Mouse (Mus musculus): ENCODE data around the gene Tom1. TPM values are rescaled to one million over a fixed set of nuclear protein-coding genes. Genes with fewer than 3 reads are reported as not detected.

The Tom1 gene
- polyA plus RNA-seq (2012), result 0.33 and 0.47 TPM in 2 replicates

- peaks cover 20% of the 10 kb centered on the region for H3K4me1 ChIP-seq (ENCODE audit: control insufficient read depth)
- no peaks in the 10 kb centered on the region for H3K9me3 ChIP-seq (ENCODE audit: control insufficient read depth, low read length)
- TF ChIP-seq GATA1 (IDR thresholded peaks at IDR 0.05; ENCODE audit: low read length) (no peak), TAL1 (IDR thresholded peaks at IDR 0.05; ENCODE audit: low read length) (no peak)
- no peaks in the 10 kb centered on the region for H3K27me3 ChIP-seq (ENCODE audit: control insufficient read depth)
- peak within 1 kb of the TSS; percentile 79 for H3K4me3 ChIP-seq (replicated peaks)
- H3K36me3 ChIP-seq (ENCODE audit: control insufficient read depth), result peaks cover 33% of the 10 kb centered on the region
These were observed at the start of gene Tom1 for GRCm38 (mm10) chr8:75033511-75034243. Gene Tom1 (plus strand): TSS chr8:75033705.

GRCm38 (mm10) chr8:74987436-74987835 is 46.1 kb upstream of the Tom1 start:
- H3K36me3 ChIP-seq (ENCODE audit: control insufficient read depth), result no peaks in the 10 kb centered on the region
- TF ChIP-seq TAL1 (IDR thresholded peaks at IDR 0.05; ENCODE audit: low read length) (no peak), GATA1 (IDR thresholded peaks at IDR 0.05; ENCODE audit: low read length) (no peak)
- H3K4me3 ChIP-seq (replicated peaks), result no peak overlapping the region

DNA sequence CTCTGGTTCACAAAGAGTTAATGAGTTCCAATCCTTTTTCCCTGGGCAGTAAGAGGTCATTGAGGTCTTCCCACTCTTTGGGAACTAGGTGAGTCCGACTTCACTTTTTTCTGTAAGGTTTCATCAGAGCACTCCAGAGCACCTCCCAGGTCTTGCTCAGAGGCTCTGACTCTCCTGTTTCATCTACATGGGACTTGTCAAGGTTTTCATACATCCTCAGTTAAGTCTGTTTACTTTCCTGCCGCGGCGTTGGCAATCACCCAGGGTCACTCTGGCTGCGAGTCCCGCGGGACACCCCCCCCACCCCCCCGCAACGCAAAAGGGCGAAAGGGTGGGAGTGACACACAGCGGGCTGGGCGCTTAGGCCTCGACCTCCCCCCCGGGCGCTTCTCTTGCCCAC is 43.5 kb upstream of the Tom1 start:
- no peak for TF ChIP-seq TAL1 (IDR thresholded peaks at IDR 0.05; ENCODE audit: low read length)
- TF ChIP-seq GATA1 (IDR thresholded peaks at IDR 0.05; ENCODE audit: low read length), result no peak
- Histone ChIP-seq H3K9me3 (ENCODE audit: control insufficient read depth, low read length) (no peaks in the 10 kb centered on the region), H3K4me3 (replicated peaks) (no peak overlapping the region), H3K27me3 (ENCODE audit: control insufficient read depth) (peaks cover 30% of the 10 kb centered on the region), H3K36me3 (ENCODE audit: control insufficient read depth) (no peaks in the 10 kb centered on the region), H3K4me1 (ENCODE audit: control insufficient read depth) (peaks cover 14% of the 10 kb centered on the region)

More at GRCm38 (mm10) chr8:74987436-74987835, 46.1 kb upstream of the Tom1 start:
- no peaks in the 10 kb centered on the region for H3K4me1 ChIP-seq (ENCODE audit: control insufficient read depth)
- peaks cover 23% of the 10 kb centered on the region for H3K27me3 ChIP-seq (ENCODE audit: control insufficient read depth)
- H3K9me3 ChIP-seq (ENCODE audit: control insufficient read depth, low read length), result no peaks in the 10 kb centered on the region

- TF ChIP-seq TAL1 (IDR thresholded peaks at IDR 0.05; ENCODE audit: low read length) (no peak), GATA1 (IDR thresholded peaks at IDR 0.05; ENCODE audit: low read length) (no peak)
- Histone ChIP-seq H3K9me3 (ENCODE audit: control insufficient read depth, low read length) (no peaks in the 10 kb centered on the region), H3K4me3 (replicated peaks) (peak within 1 kb of the TSS; percentile 84)
These were observed 40.4 kb upstream of the Tom1 start, which contains the start of gene Hmgxb4 for GRCm38 (mm10) chr8:74993081-74993474. Gene Hmgxb4 (plus strand): TSS chr8:74993356.

GRCm38 (mm10) chr8:74993475-74994451 is 39.7 kb upstream of the Tom1 start:
- Histone ChIP-seq H3K36me3 (ENCODE audit: control insufficient read depth) (peaks cover 6% of the 10 kb centered on the region), H3K4me3 (replicated peaks) (peak overlapping the region; percentile 84), H3K27me3 (ENCODE audit: control insufficient read depth) (peaks cover 30% of the 10 kb centered on the region), H3K4me1 (ENCODE audit: control insufficient read depth) (peaks cover 20% of the 10 kb centered on the region), H3K9me3 (ENCODE audit: control insufficient read depth, low read length) (no peaks in the 10 kb centered on the region)
- TF ChIP-seq TAL1 (IDR thresholded peaks at IDR 0.05; ENCODE audit: low read length), result no peak
- no peak for TF ChIP-seq GATA1 (IDR thresholded peaks at IDR 0.05; ENCODE audit: low read length)

More at GRCm38 (mm10) chr8:74993081-74993474, 40.4 kb upstream of the Tom1 start, which contains the start of gene Hmgxb4:
- H3K27me3 ChIP-seq (ENCODE audit: control insufficient read depth), result peaks cover 30% of the 10 kb centered on the region
- peaks cover 2% of the 10 kb centered on the region for H3K36me3 ChIP-seq (ENCODE audit: control insufficient read depth)
- H3K4me1 ChIP-seq (ENCODE audit: control insufficient read depth), result peaks cover 20% of the 10 kb centered on the region

DNA sequence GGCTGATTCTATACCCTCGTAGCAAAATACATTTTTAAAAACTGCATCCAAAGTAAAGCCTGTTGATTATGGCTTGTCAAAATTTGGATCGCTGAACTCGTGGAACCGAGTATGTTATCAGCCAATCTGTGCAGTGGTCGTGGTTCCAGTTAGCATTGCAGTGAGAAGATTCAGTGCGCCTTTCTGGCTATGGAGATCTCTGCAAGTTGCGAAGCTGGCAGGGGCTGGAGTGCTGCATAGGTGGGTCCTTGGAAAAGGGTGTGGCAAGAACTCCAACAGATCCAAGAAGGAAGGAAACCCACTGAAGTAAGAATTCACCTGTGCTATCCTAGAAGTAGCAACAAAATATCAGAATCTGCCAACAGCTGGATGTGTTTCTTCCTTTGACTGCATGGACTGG is 39.0 kb upstream of the Tom1 start:
- Histone ChIP-seq H3K9me3 (ENCODE audit: control insufficient read depth, low read length) (no peaks in the 10 kb centered on the region), H3K27me3 (ENCODE audit: control insufficient read depth) (peaks cover 24% of the 10 kb centered on the region)
- peak; percentile 69 for TF ChIP-seq GATA1 (IDR thresholded peaks at IDR 0.05; ENCODE audit: low read length)
- TF ChIP-seq TAL1 (IDR thresholded peaks at IDR 0.05; ENCODE audit: low read length), result no peak

GRCm38 (mm10) chr8:75000431-75000830 is 33.1 kb upstream of the Tom1 start:
- TF ChIP-seq GATA1 (IDR thresholded peaks at IDR 0.05; ENCODE audit: low read length), result no peak
- TF ChIP-seq TAL1 (IDR thresholded peaks at IDR 0.05; ENCODE audit: low read length), result no peak
- peaks cover 59% of the 10 kb centered on the region for H3K36me3 ChIP-seq (ENCODE audit: control insufficient read depth)

More for the DNA sequence above, 39.0 kb upstream of the Tom1 start:
- peaks cover 14% of the 10 kb centered on the region for H3K36me3 ChIP-seq (ENCODE audit: control insufficient read depth)
- peaks cover 20% of the 10 kb centered on the region for H3K4me1 ChIP-seq (ENCODE audit: control insufficient read depth)
- H3K4me3 ChIP-seq (replicated peaks), result peak overlapping the region; percentile 84

GRCm38 (mm10) chr8:75008826-75009225 is 24.7 kb upstream of the Tom1 start:
- peaks cover 5% of the 10 kb centered on the region for H3K4me1 ChIP-seq (ENCODE audit: control insufficient read depth)
- peaks cover 61% of the 10 kb centered on the region for H3K36me3 ChIP-seq (ENCODE audit: control insufficient read depth)
- no peak for TF ChIP-seq GATA1 (IDR thresholded peaks at IDR 0.05; ENCODE audit: low read length)
- no peak for TF ChIP-seq TAL1 (IDR thresholded peaks at IDR 0.05; ENCODE audit: low read length)
- H3K27me3 ChIP-seq (ENCODE audit: control insufficient read depth), result no peaks in the 10 kb centered on the region
- no peak overlapping the region for H3K4me3 ChIP-seq (replicated peaks)
- H3K9me3 ChIP-seq (ENCODE audit: control insufficient read depth, low read length), result no peaks in the 10 kb centered on the region

More at GRCm38 (mm10) chr8:75000431-75000830, 33.1 kb upstream of the Tom1 start:
- no peaks in the 10 kb centered on the region for H3K9me3 ChIP-seq (ENCODE audit: control insufficient read depth, low read length)
- peaks cover 2% of the 10 kb centered on the region for H3K4me1 ChIP-seq (ENCODE audit: control insufficient read depth)
- H3K27me3 ChIP-seq (ENCODE audit: control insufficient read depth), result no peaks in the 10 kb centered on the region
- no peak overlapping the region for H3K4me3 ChIP-seq (replicated peaks)
